Mouse (Mus musculus): ENCODE data around the gene Arrdc2. TPM values are rescaled to one million over a fixed set of nuclear protein-coding genes. Genes with fewer than 3 reads are reported as not detected.

Gene Arrdc2
- polyA plus RNA-seq, 1 experiment from 2014 or later: 8.8 TPM

GRCm38 (mm10) chr8:70838654-70839407, 689 bp downstream of the Arrdc2 start:
- Histone ChIP-seq H3K9ac (ENCODE audit: low read length) (peak overlapping the region; percentile 79), H3K4me3 (ENCODE audit: low read depth, low read length) (peak overlapping the region; percentile 65), H3K27me3 (ENCODE audit: control insufficient read depth, insufficient read depth, low read length) (no peaks in the 10 kb centered on the region), H3K9me3 (ENCODE audit: control insufficient read depth, low read length) (no peaks in the 10 kb centered on the region), H3K27ac (ENCODE audit: low read depth, low read length) (peak overlapping the region; percentile 83), H3K36me3 (ENCODE audit: control insufficient read depth, insufficient read depth, low read length) (peaks cover 4% of the 10 kb centered on the region; the same call in 1 of the 2 replicates), H3K4me2 (ENCODE audit: low read depth) (peak overlapping the region; percentile 89), H3K4me1 (ENCODE audit: control insufficient read depth, insufficient read depth, low read length) (0 out of 2 replicates have a peak, but pooled peaks cover 4% of the 10 kb centered on the region)
- WGBS: 3% methylated on average over 66 of the region's 66 CpGs
- ATAC-seq (ENCODE audit: insufficient read depth, low FRiP score, low TSS enrichment) (peak; percentile 16), DNase-seq (ENCODE audit: low spot score) (no peak)

DNA sequence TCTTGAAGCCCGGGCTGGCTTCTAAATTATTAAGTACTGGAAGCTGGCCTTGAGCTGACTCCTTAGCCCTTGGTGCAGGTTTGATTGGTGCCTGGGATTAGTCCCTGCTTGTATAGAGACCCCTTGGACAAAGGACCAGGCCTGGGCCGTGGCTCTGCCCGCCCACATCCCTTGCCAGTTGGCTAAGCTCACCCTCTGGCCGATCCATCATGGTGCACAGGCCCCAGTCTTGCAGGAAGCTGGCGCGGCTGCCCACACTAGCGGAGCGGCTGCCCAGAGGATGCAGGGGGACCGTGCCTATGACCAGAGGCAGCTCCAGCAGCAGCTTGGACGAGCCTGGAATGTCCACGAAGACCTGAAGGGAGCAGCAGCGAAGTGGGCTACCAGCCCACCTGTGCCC, 2.9 kb downstream of the Arrdc2 start:
- Histone ChIP-seq H3K4me2 (ENCODE audit: low read depth) (no peak overlapping the region), H3K9me3 (ENCODE audit: control insufficient read depth, low read length) (no peaks in the 10 kb centered on the region), H3K27me3 (ENCODE audit: control insufficient read depth, insufficient read depth, low read length) (no peaks in the 10 kb centered on the region), H3K4me1 (ENCODE audit: control insufficient read depth, insufficient read depth, low read length) (0 out of 2 replicates have a peak, but pooled peaks cover 4% of the 10 kb centered on the region), H3K36me3 (ENCODE audit: control insufficient read depth, insufficient read depth, low read length) (peaks cover 4% of the 10 kb centered on the region; the same call in 1 of the 2 replicates), H3K27ac (ENCODE audit: low read depth, low read length) (no peak overlapping the region), H3K9ac (ENCODE audit: low read length) (no peak overlapping the region), H3K4me3 (ENCODE audit: low read depth, low read length) (no peak overlapping the region)
- DNase-seq (ENCODE audit: low spot score) (no peak), ATAC-seq (ENCODE audit: insufficient read depth, low FRiP score, low TSS enrichment) (no peak)
- 89% methylated on average over 12 of the region's 12 CpGs for WGBS

GRCm38 (mm10) chr8:70834071-70834470, 5.4 kb downstream of the Arrdc2 start:
- ATAC-seq (ENCODE audit: insufficient read depth, low FRiP score, low TSS enrichment) (no peak), DNase-seq (ENCODE audit: low spot score) (no peak)
- H3K4me1 ChIP-seq (ENCODE audit: control insufficient read depth, insufficient read depth, low read length): 0 out of 2 replicates have a peak, but pooled peaks cover 4% of the 10 kb centered on the region
- peaks cover 4% of the 10 kb centered on the region; the same call in 1 of the 2 replicates for H3K36me3 ChIP-seq (ENCODE audit: control insufficient read depth, insufficient read depth, low read length)
- WGBS: 99% methylated on average over 3 of the region's 3 CpGs
- H3K4me3 ChIP-seq (ENCODE audit: low read depth, low read length): no peak overlapping the region
- H3K9ac ChIP-seq (ENCODE audit: low read length): no peak overlapping the region
- no peaks in the 10 kb centered on the region for H3K27me3 ChIP-seq (ENCODE audit: control insufficient read depth, insufficient read depth, low read length)
- H3K4me2 ChIP-seq (ENCODE audit: low read depth): no peak overlapping the region
- no peaks in the 10 kb centered on the region for H3K9me3 ChIP-seq (ENCODE audit: control insufficient read depth, low read length)
- no peak overlapping the region for H3K27ac ChIP-seq (ENCODE audit: low read depth, low read length)

GRCm38 (mm10) chr8:70833520-70833919, 6.0 kb downstream of the Arrdc2 start:
- H3K27me3 ChIP-seq (ENCODE audit: control insufficient read depth, insufficient read depth, low read length): no peaks in the 10 kb centered on the region
- H3K27ac ChIP-seq (ENCODE audit: low read depth, low read length): no peak overlapping the region
- H3K4me1 ChIP-seq (ENCODE audit: control insufficient read depth, insufficient read depth, low read length): 0 out of 2 replicates have a peak, but pooled peaks cover 2% of the 10 kb centered on the region
- H3K36me3 ChIP-seq (ENCODE audit: control insufficient read depth, insufficient read depth, low read length): peaks cover 4% of the 10 kb centered on the region; the same call in 1 of the 2 replicates
- WGBS: 51% methylated on average over 15 of the region's 15 CpGs
- no peak for ATAC-seq (ENCODE audit: insufficient read depth, low FRiP score, low TSS enrichment)
- H3K9ac ChIP-seq (ENCODE audit: low read length): no peak overlapping the region
- H3K9me3 ChIP-seq (ENCODE audit: control insufficient read depth, low read length): no peaks in the 10 kb centered on the region
- H3K4me3 ChIP-seq (ENCODE audit: low read depth, low read length): no peak overlapping the region
- no peak for DNase-seq (ENCODE audit: low spot score)
- H3K4me2 ChIP-seq (ENCODE audit: low read depth): no peak overlapping the region

GRCm38 (mm10) chr8:70833018-70833482, 6.5 kb downstream of the Arrdc2 start:
- no peak overlapping the region for H3K27ac ChIP-seq (ENCODE audit: low read depth, low read length)
- peaks cover 4% of the 10 kb centered on the region; the same call in 1 of the 2 replicates for H3K36me3 ChIP-seq (ENCODE audit: control insufficient read depth, insufficient read depth, low read length)
- no peaks in the 10 kb centered on the region for H3K4me1 ChIP-seq (ENCODE audit: control insufficient read depth, insufficient read depth, low read length)
- H3K4me2 ChIP-seq (ENCODE audit: low read depth): no peak overlapping the region
- DNase-seq (ENCODE audit: low spot score): no peak
- 52% methylated on average over 9 of the region's 9 CpGs for WGBS
- ATAC-seq (ENCODE audit: insufficient read depth, low FRiP score, low TSS enrichment): no peak; the same call in 1 of the 2 replicates
- H3K27me3 ChIP-seq (ENCODE audit: control insufficient read depth, insufficient read depth, low read length): no peaks in the 10 kb centered on the region
- no peaks in the 10 kb centered on the region for H3K9me3 ChIP-seq (ENCODE audit: control insufficient read depth, low read length)
- 0 out of 2 replicates have a peak overlapping the region, but pooled peaks have one; percentile 1 for H3K9ac ChIP-seq (ENCODE audit: low read length)
- H3K4me3 ChIP-seq (ENCODE audit: low read depth, low read length): no peak overlapping the region

DNA sequence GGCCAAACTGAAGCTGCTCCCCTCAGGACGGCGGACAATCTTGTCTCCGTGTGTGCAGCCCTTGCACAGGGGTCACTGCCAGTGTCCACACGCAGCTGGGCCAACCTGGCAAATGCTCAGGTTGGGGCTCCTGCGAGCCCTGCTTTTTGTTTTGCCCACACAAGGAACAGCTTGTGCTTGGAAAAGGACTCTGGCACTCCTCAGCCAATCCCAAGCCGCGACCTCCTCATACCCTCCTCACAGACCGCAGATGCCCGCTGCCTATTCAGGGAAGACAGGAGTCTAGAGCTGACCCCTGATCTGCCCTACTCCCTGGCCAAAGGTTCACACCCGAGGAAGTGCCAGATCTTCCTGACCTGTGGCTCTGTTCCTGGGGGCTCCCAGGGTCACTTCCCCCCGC, 7.1 kb downstream of the Arrdc2 start:
- no peak overlapping the region for H3K9ac ChIP-seq (ENCODE audit: low read length)
- DNase-seq (ENCODE audit: low spot score): no peak
- H3K27me3 ChIP-seq (ENCODE audit: control insufficient read depth, insufficient read depth, low read length): no peaks in the 10 kb centered on the region
- H3K4me3 ChIP-seq (ENCODE audit: low read depth, low read length): no peak overlapping the region
- peaks cover 4% of the 10 kb centered on the region; the same call in 1 of the 2 replicates for H3K36me3 ChIP-seq (ENCODE audit: control insufficient read depth, insufficient read depth, low read length)
- no peak overlapping the region for H3K4me2 ChIP-seq (ENCODE audit: low read depth)
- 75% methylated on average over 11 of the region's 11 CpGs for WGBS
- H3K4me1 ChIP-seq (ENCODE audit: control insufficient read depth, insufficient read depth, low read length): no peaks in the 10 kb centered on the region
- no peaks in the 10 kb centered on the region for H3K9me3 ChIP-seq (ENCODE audit: control insufficient read depth, low read length)
- H3K27ac ChIP-seq (ENCODE audit: low read depth, low read length): no peak overlapping the region
- ATAC-seq (ENCODE audit: insufficient read depth, low FRiP score, low TSS enrichment): no peak

DNA sequence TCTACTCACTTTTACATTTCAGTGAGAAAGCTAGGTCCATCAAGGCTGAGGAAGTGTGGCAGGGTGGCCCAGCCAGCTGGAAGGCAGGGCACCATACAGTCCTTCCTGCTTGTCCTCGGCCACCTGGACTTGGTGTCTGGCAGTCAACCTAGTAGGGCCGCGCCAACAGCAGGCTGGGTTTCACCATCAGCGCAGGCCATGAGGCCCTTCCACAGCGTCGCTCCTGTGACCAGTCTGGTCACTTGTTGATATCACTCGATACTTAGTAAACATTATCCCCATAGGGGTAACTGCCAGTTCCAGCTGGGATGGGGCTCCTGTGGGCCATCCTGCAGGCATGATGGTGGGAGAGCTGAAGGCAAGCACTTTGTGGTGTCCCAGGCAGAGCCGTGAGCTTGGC, 8.0 kb downstream of the Arrdc2 start:
- H3K27ac ChIP-seq (ENCODE audit: low read depth, low read length): no peak overlapping the region
- no peak overlapping the region for H3K4me2 ChIP-seq (ENCODE audit: low read depth)
- 0 out of 2 replicates have a peak, but pooled peaks cover 3% of the 10 kb centered on the region for H3K9me3 ChIP-seq (ENCODE audit: control insufficient read depth, low read length)
- DNase-seq (ENCODE audit: low spot score) (no peak), ATAC-seq (ENCODE audit: insufficient read depth, low FRiP score, low TSS enrichment) (no peak)
- WGBS: 88% methylated on average over 8 of the region's 8 CpGs
- H3K4me1 ChIP-seq (ENCODE audit: control insufficient read depth, insufficient read depth, low read length): no peaks in the 10 kb centered on the region
- H3K4me3 ChIP-seq (ENCODE audit: low read depth, low read length): no peak overlapping the region
- H3K27me3 ChIP-seq (ENCODE audit: control insufficient read depth, insufficient read depth, low read length): no peaks in the 10 kb centered on the region
- H3K36me3 ChIP-seq (ENCODE audit: control insufficient read depth, insufficient read depth, low read length): peaks cover 4% of the 10 kb centered on the region; the same call in 1 of the 2 replicates
- H3K9ac ChIP-seq (ENCODE audit: low read length): no peak overlapping the region

- Histone ChIP-seq H3K4me3 (ENCODE audit: low read depth, low read length) (no peak overlapping the region), H3K9ac (ENCODE audit: low read length) (no peak overlapping the region), H3K36me3 (ENCODE audit: control insufficient read depth, insufficient read depth, low read length) (no peaks in the 10 kb centered on the region), H3K4me1 (ENCODE audit: control insufficient read depth, insufficient read depth, low read length) (no peaks in the 10 kb centered on the region), H3K4me2 (ENCODE audit: low read depth) (no peak overlapping the region), H3K27me3 (ENCODE audit: control insufficient read depth, insufficient read depth, low read length) (no peaks in the 10 kb centered on the region), H3K9me3 (ENCODE audit: control insufficient read depth, low read length) (0 out of 2 replicates have a peak, but pooled peaks cover 3% of the 10 kb centered on the region), H3K27ac (ENCODE audit: low read depth, low read length) (no peak overlapping the region)
- no peak for DNase-seq (ENCODE audit: low spot score)
- WGBS: 94% methylated on average over 1 of the region's 1 CpGs
- no peak for ATAC-seq (ENCODE audit: insufficient read depth, low FRiP score, low TSS enrichment)
Observed at GRCm38 (mm10) chr8:70827796-70828195, 11.7 kb downstream of the Arrdc2 start.

DNA sequence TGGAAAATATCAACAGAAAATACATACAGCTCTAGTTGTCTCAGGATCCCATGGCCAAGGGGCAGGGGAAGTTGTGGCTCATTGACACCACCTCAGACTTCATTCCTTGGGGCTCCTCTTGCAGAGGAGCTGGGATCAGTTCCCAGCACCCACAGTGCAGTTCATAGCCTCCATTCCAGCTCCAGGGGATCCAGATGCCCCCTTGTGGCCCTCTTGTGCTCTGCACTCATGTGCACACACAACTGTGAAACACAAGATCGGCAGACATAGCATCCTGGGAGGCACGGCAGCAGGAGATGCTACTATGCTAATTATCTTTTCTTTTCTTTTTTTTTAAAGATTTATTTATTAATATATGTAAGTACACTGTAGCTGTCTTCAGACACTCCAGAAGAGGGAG, 12.5 kb downstream of the Arrdc2 start:
- H3K27me3 ChIP-seq (ENCODE audit: control insufficient read depth, insufficient read depth, low read length): no peaks in the 10 kb centered on the region
- H3K4me3 ChIP-seq (ENCODE audit: low read depth, low read length): no peak overlapping the region
- no peak overlapping the region for H3K9ac ChIP-seq (ENCODE audit: low read length)
- no peak overlapping the region for H3K27ac ChIP-seq (ENCODE audit: low read depth, low read length)
- DNase-seq (ENCODE audit: low spot score): no peak
- H3K36me3 ChIP-seq (ENCODE audit: control insufficient read depth, insufficient read depth, low read length): no peaks in the 10 kb centered on the region
- WGBS: 95% methylated on average over 2 of the region's 2 CpGs
- ATAC-seq (ENCODE audit: insufficient read depth, low FRiP score, low TSS enrichment): no peak
- no peaks in the 10 kb centered on the region for H3K4me1 ChIP-seq (ENCODE audit: control insufficient read depth, insufficient read depth, low read length)
- 0 out of 2 replicates have a peak, but pooled peaks cover 3% of the 10 kb centered on the region for H3K9me3 ChIP-seq (ENCODE audit: control insufficient read depth, low read length)
- H3K4me2 ChIP-seq (ENCODE audit: low read depth): no peak overlapping the region

Data from neural tube, embryonic 11.5 days (tissue).